Mouse (Mus musculus): ENCODE measurements around the gene Rcan2. TPM values are rescaled to one million over a fixed set of nuclear protein-coding genes. Genes with fewer than 3 reads are reported as not detected.
"Not testable (repeated sequence)": the region's sequence is repeated elsewhere in the genome, so short reads cannot be mapped to it uniquely, and the experiment has no call there.

The Rcan2 gene
- polyA plus RNA-seq, 1 experiment, result 96.2 TPM

- DNase-seq (ENCODE audit: low read depth), result no peak
- TF ChIP-seq CTCF (IDR thresholded peaks at IDR 0.05; ENCODE audit: borderline replicate concordance, extremely low read depth, insufficient read depth, insufficient read length) (no peak), POLR2A (IDR thresholded peaks at IDR 0.05; ENCODE audit: borderline replicate concordance, extremely low read depth, insufficient read depth, insufficient read length, poor library complexity, severe bottlenecking) (no peak)
Measured at GRCm38 (mm10) chr17:43803111-43803510, 2.0 kb downstream of the Rcan2 start.

- no peak for DNase-seq (ENCODE audit: low read depth)
- TF ChIP-seq CTCF (IDR thresholded peaks at IDR 0.05; ENCODE audit: borderline replicate concordance, extremely low read depth, insufficient read depth, insufficient read length) (no peak), POLR2A (IDR thresholded peaks at IDR 0.05; ENCODE audit: borderline replicate concordance, extremely low read depth, insufficient read depth, insufficient read length, poor library complexity, severe bottlenecking) (no peak)
Measured at GRCm38 (mm10) chr17:43803764-43804163, 2.6 kb downstream of the Rcan2 start.

- no peak for TF ChIP-seq CTCF (IDR thresholded peaks at IDR 0.05; ENCODE audit: borderline replicate concordance, extremely low read depth, insufficient read depth, insufficient read length)
- no peak for TF ChIP-seq POLR2A (IDR thresholded peaks at IDR 0.05; ENCODE audit: borderline replicate concordance, extremely low read depth, insufficient read depth, insufficient read length, poor library complexity, severe bottlenecking)
- DNase-seq (ENCODE audit: low read depth), result no peak
Measured at GRCm38 (mm10) chr17:43806841-43807240, 5.7 kb downstream of the Rcan2 start.

DNA sequence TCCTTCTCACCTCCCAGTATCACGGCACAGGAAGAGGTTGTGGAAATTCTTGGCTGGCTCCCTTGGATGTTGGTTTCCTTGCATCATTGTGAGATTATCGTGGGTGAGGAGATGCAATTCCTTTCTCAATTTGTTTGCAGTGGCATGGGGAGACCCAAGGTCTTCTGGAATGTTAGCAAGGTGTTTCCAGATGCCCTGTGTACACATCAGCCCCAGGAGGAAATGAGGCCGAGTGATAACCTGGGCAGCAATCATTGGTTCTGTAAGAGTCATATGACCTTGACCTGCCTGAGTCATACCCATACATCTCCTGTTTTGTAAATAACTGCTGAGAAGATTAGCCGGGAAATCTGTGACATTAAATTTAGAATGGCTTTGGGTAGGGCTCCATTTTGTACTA, 10.3 kb downstream of the Rcan2 start:
- TF ChIP-seq CTCF (IDR thresholded peaks at IDR 0.05; ENCODE audit: borderline replicate concordance, extremely low read depth, insufficient read depth, insufficient read length) (no peak), POLR2A (IDR thresholded peaks at IDR 0.05; ENCODE audit: borderline replicate concordance, extremely low read depth, insufficient read depth, insufficient read length, poor library complexity, severe bottlenecking) (no peak)
- DNase-seq (ENCODE audit: low read depth), result no peak

GRCm38 (mm10) chr17:43815376-43815775, 14.2 kb downstream of the Rcan2 start:
- TF ChIP-seq CTCF (IDR thresholded peaks at IDR 0.05; ENCODE audit: borderline replicate concordance, extremely low read depth, insufficient read depth, insufficient read length), result no peak
- DNase-seq (ENCODE audit: low read depth), result no peak

GRCm38 (mm10) chr17:43816480-43816879, 15.3 kb downstream of the Rcan2 start:
- no peak for TF ChIP-seq CTCF (IDR thresholded peaks at IDR 0.05; ENCODE audit: borderline replicate concordance, extremely low read depth, insufficient read depth, insufficient read length)
- TF ChIP-seq POLR2A (IDR thresholded peaks at IDR 0.05; ENCODE audit: borderline replicate concordance, extremely low read depth, insufficient read depth, insufficient read length, poor library complexity, severe bottlenecking), result no peak
- DNase-seq (ENCODE audit: low read depth), result no peak

DNA sequence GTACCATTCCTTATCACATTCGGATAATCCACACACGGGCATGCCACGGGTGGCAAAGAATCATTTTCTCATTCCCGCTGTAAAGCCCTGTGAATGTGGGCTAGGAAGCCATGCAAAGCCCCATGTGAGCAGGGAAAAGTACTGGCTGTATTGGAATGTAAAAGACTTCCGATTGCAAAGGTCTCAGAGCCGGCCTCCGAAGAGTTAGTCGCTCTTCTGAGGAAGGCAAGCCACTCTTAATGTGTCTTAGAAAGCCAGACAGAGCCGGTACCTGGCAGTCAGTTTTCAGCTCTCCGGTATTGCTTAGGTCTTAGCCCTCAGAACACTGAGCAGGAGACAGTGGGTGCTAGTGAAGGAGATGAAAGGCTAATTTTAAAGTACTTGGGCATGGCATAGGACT, 16.0 kb downstream of the Rcan2 start:
- no peak for DNase-seq (ENCODE audit: low read depth)

DNA sequence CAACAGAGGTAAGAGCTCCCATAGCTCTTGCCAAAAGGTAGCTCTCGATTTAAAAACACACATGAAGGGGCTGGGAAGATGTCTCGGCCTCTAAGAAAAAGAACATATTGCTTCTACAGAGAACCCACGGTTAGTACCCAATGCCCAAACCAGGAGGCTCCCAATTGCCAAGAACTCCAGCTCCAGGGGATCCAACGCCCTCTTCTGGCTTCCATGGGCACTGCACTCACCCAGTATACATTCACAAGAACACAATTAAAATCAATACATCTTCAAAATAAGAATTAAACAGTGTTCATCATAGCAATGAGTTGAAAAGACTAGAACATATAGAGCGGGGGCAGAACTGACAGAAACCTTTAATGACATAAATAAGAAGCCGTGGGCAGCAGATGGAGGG, 17.2 kb downstream of the Rcan2 start:
- TF ChIP-seq POLR2A (IDR thresholded peaks at IDR 0.05; ENCODE audit: borderline replicate concordance, extremely low read depth, insufficient read depth, insufficient read length, poor library complexity, severe bottlenecking) (no peak), CTCF (IDR thresholded peaks at IDR 0.05; ENCODE audit: borderline replicate concordance, extremely low read depth, insufficient read depth, insufficient read length) (no peak)

More for the DNA sequence above, 16.0 kb downstream of the Rcan2 start:
- TF ChIP-seq POLR2A (IDR thresholded peaks at IDR 0.05; ENCODE audit: borderline replicate concordance, extremely low read depth, insufficient read depth, insufficient read length, poor library complexity, severe bottlenecking), result no peak
- no peak for TF ChIP-seq CTCF (IDR thresholded peaks at IDR 0.05; ENCODE audit: borderline replicate concordance, extremely low read depth, insufficient read depth, insufficient read length)

GRCm38 (mm10) chr17:43820904-43821303, 19.8 kb downstream of the Rcan2 start:
- DNase-seq (ENCODE audit: low read depth), result peak; percentile 83
- TF ChIP-seq CTCF (IDR thresholded peaks at IDR 0.05; ENCODE audit: borderline replicate concordance, extremely low read depth, insufficient read depth, insufficient read length), result no peak
- no peak for TF ChIP-seq POLR2A (IDR thresholded peaks at IDR 0.05; ENCODE audit: borderline replicate concordance, extremely low read depth, insufficient read depth, insufficient read length, poor library complexity, severe bottlenecking)

More for the DNA sequence above, 17.2 kb downstream of the Rcan2 start:
- no peak for DNase-seq (ENCODE audit: low read depth)

DNA sequence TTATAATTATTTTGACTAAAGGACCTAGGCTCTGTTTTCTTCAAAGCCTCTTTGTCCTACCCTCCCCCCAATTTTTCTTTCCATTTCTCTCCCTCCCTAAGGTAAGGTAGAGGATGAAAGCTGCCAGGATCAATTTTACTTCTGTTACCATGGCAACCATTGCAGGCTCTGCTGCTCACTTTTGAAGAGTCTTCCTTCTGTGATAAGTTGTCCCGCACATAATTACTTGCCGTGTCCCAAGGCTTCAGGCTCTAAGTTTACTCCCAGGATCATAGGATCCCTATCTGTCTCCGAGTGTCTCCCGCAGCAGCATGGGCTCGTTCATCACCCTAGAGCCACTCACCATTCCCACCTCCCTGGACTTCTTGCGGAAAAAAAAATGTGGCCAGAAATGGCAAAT, 21.1 kb downstream of the Rcan2 start:
- peak; percentile 78 for DNase-seq (ENCODE audit: low read depth)
- TF ChIP-seq POLR2A (IDR thresholded peaks at IDR 0.05; ENCODE audit: borderline replicate concordance, extremely low read depth, insufficient read depth, insufficient read length, poor library complexity, severe bottlenecking), result no peak
- TF ChIP-seq CTCF (IDR thresholded peaks at IDR 0.05; ENCODE audit: borderline replicate concordance, extremely low read depth, insufficient read depth, insufficient read length), result no peak

DNA sequence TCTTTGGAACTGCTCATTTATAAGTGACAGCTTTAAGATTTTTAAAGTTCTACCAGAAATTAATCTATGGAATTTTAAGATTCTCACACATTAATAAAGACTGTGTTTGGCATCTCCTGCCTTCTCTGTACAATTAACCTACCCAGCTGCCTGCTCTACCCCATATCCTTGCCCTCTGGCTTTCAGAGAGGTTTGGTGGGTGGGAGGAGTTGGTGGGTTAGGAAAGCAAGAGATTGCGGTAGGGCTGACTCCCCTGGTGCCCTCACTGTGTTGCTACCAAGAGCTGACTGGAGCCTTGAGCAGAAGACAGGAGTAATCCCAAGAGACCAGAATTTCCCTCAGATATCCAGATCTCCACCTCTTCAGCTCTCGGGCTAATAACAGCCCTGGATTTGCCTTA, 21.5 kb downstream of the Rcan2 start:
- TF ChIP-seq CTCF (IDR thresholded peaks at IDR 0.05; ENCODE audit: borderline replicate concordance, extremely low read depth, insufficient read depth, insufficient read length) (no peak), POLR2A (IDR thresholded peaks at IDR 0.05; ENCODE audit: borderline replicate concordance, extremely low read depth, insufficient read depth, insufficient read length, poor library complexity, severe bottlenecking) (no peak)
- DNase-seq (ENCODE audit: low read depth), result no peak

- DNase-seq (ENCODE audit: low read depth), result no peak
- TF ChIP-seq CTCF (IDR thresholded peaks at IDR 0.05; ENCODE audit: borderline replicate concordance, extremely low read depth, insufficient read depth, insufficient read length), result no peak
Measured at GRCm38 (mm10) chr17:43824781-43825410, 23.7 kb downstream of the Rcan2 start.

DNA sequence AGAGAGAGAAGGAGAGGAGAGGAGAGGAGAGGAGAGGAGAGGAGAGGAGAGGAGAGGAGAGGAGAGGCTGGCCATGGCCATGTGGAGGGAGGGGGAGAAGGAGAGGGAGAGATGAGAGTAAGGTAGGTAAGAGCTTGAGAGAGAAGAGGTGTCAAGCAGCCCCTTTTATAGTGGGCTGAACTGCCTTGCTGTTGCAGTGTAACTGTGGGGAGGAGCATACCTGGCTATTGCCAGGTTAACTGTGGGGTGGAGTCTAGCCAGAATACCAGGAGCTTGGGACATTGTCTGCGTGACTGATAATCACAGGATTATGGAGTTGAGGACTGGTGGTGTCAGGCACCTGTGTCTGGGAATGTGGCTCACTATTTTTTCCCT, 24.2 kb downstream of the Rcan2 start:
- not testable (repeated sequence) for DNase-seq (ENCODE audit: low read depth)
